ENCODE assay signal across 5 mouse cellular contexts in the genomic region with DNA sequence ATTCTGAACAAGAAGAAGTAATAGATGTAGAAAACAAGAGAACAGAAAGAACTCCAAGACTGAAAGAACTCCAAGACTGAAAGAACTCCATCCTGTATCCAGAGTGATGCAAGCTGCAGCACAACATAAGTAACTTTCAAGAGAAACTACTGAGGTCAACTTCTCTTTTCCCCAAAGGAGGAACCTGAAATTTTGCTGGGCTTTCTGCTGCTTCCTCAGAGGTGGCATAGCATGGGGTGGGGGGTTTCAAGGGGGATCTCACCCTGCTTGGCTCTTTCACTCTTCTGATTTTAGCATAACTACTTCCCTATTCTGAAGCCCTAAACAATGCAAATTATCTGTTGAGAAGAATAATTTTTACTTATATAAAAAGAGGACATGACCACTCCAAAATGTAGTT. TPM values are rescaled to one million over a fixed set of nuclear protein-coding genes. Genes with fewer than 3 reads are reported as not detected.
"Had no signal": no experiment of that assay in that cellular context is flagged by ENCODE, and none has a peak within 500 bp of the region (broad histone marks: within the 10 kb centered on the region; RNA-seq: fewer than 3 reads in every experiment).

No protein-coding gene starts in this region.

RNA-seq across cellular contexts. Expression of a gene that starts 3.6 kb away (rescaled TPM):
- total RNA-seq: gastrocnemius, adult 2 months; gastrocnemius, adult 8-10 months; gastrocnemius, postnatal 14 days; gastrocnemius, postnatal 25 days; gastrocnemius, postnatal 36 days had no signal
